Mouse (Mus musculus) frontal cortex, adult (tissue): ENCODE measurements at regions not wholly inside any gene's neighbourhood (a gene's known extent, or its start where the extent isn't known, plus 50 kb on each side); places are given as distances from the start of the nearest gene placed in this dataset.

Source experiments
- ATAC-seq: cut with Nextera tagmentation; 2 replicates; pipeline ENCODE4 v1.9.2; 2017; ENCODE audit warnings: mild to moderate bottlenecking, moderate library complexity, mixed read lengths; ENCODE audit not compliant: low TSS enrichment

- ATAC-seq: no peak
These were observed 334.8 kb upstream of the Hnrnpa3 start for GRCm38 (mm10) chr2:75324146-75324749.

- no peak for ATAC-seq
These were observed 329.5 kb upstream of the Hnrnpa3 start for GRCm38 (mm10) chr2:75329598-75329997.

GRCm38 (mm10) chr2:75341310-75341709 lies 317.8 kb upstream of the Hnrnpa3 start:
- no peak for ATAC-seq

- ATAC-seq: no peak
These were observed 317.3 kb upstream of the Hnrnpa3 start for GRCm38 (mm10) chr2:75341726-75342280.

GRCm38 (mm10) chr2:75350902-75351301 lies 308.2 kb upstream of the Hnrnpa3 start:
- ATAC-seq: no peak

GRCm38 (mm10) chr2:75351965-75352364 lies 307.1 kb upstream of the Hnrnpa3 start:
- no peak for ATAC-seq

GRCm38 (mm10) chr2:75352564-75352963 lies 306.5 kb upstream of the Hnrnpa3 start:
- no peak for ATAC-seq

GRCm38 (mm10) chr2:75356691-75357375 lies 302.2 kb upstream of the Hnrnpa3 start:
- ATAC-seq: no peak

GRCm38 (mm10) chr2:75357516-75357915 lies 301.5 kb upstream of the Hnrnpa3 start:
- ATAC-seq: no peak

GRCm38 (mm10) chr2:75360936-75361335 lies 298.1 kb upstream of the Hnrnpa3 start:
- no peak for ATAC-seq

- ATAC-seq: no peak
These were observed 282.4 kb upstream of the Hnrnpa3 start for GRCm38 (mm10) chr2:75376666-75377065.

- ATAC-seq: no peak
These were observed 273.4 kb upstream of the Hnrnpa3 start for GRCm38 (mm10) chr2:75385551-75386263.

GRCm38 (mm10) chr2:75386636-75387035 lies 272.4 kb upstream of the Hnrnpa3 start:
- ATAC-seq: no peak

- ATAC-seq: no peak
These were observed 267.0 kb upstream of the Hnrnpa3 start for GRCm38 (mm10) chr2:75392041-75392440.

GRCm38 (mm10) chr2:75394928-75395673 lies 264.0 kb upstream of the Hnrnpa3 start:
- no peak for ATAC-seq

GRCm38 (mm10) chr2:75396016-75396415 lies 263.0 kb upstream of the Hnrnpa3 start:
- no peak for ATAC-seq

- no peak for ATAC-seq
These were observed 258.7 kb upstream of the Hnrnpa3 start for GRCm38 (mm10) chr2:75400291-75400870.

- no peak for ATAC-seq
These were observed 255.3 kb upstream of the Hnrnpa3 start for GRCm38 (mm10) chr2:75403791-75404190.

GRCm38 (mm10) chr2:75405524-75406214 lies 253.4 kb upstream of the Hnrnpa3 start:
- no peak for ATAC-seq

GRCm38 (mm10) chr2:75406721-75407455 lies 252.2 kb upstream of the Hnrnpa3 start:
- ATAC-seq: no peak
